Mouse (Mus musculus): ENCODE measurements at regions not wholly inside any gene's neighbourhood (a gene's known extent, or its start where the extent isn't known, plus 50 kb on each side); places are given as distances from the start of the nearest gene placed in this dataset.

DNA sequence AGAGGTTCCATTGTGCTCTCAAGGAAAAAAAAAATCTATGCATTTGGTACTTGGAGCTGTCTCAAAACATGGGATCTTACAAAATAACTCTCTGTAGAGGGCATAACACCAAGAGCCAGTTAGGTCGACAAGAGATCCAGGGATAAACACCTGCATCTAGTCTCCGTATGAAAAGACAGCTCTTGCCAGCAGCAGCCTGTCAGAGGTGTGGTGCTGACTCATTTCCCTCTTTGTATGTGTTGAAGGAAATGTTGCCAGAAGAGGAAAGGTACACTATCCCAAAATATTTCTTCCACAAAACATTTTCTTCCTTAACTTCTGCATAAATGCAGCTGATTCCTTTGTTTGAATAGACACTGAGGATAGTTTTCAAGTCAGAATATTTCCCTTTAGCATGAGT, 163.6 kb upstream of the Acvr2a start:
- 26% methylated on average over 2 of the region's 2 CpGs for WGBS
- Histone ChIP-seq H3K4me1 (no peaks in the 10 kb centered on the region), H3K4me2 (no peak overlapping the region), H3K27me3 (replicated peaks) (no peaks in the 10 kb centered on the region), H3K27ac (no peak overlapping the region), H3K9me3 (no peaks in the 10 kb centered on the region), H3K4me3 (replicated peaks) (no peak overlapping the region), H3K36me3 (no peaks in the 10 kb centered on the region), H3K9ac (no peak overlapping the region)
- no peak for ATAC-seq (ENCODE audit: insufficient read depth, low FRiP score, low read depth)

DNA sequence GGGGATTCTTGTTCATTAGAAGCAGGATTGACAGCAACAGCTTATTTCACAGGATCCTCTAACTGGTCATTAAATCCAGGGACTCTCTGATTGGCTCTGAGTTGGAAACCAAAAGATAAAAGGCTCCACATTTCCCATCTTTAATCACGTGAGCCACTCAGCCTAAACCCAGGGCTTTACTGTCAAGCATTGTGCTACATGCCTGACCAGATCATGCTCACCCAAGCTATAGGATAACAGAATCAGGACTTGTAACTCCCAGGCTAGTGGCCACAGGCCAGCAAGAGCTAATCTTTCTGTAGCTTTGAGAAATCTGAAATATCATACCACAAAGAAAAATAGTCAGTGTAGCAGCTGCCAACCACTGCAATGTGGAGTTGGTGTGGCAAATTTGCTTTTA, 152.7 kb upstream of the Acvr2a start:
- WGBS = 64% methylated on average over 1 of the region's 1 CpGs
- Histone ChIP-seq H3K27ac (no peak overlapping the region), H3K9ac (no peak overlapping the region), H3K36me3 (no peaks in the 10 kb centered on the region), H3K4me2 (no peak overlapping the region), H3K9me3 (no peaks in the 10 kb centered on the region), H3K4me3 (replicated peaks) (no peak overlapping the region), H3K27me3 (replicated peaks) (no peaks in the 10 kb centered on the region), H3K4me1 (no peaks in the 10 kb centered on the region)
- no peak for ATAC-seq (ENCODE audit: insufficient read depth, low FRiP score, low read depth)

DNA sequence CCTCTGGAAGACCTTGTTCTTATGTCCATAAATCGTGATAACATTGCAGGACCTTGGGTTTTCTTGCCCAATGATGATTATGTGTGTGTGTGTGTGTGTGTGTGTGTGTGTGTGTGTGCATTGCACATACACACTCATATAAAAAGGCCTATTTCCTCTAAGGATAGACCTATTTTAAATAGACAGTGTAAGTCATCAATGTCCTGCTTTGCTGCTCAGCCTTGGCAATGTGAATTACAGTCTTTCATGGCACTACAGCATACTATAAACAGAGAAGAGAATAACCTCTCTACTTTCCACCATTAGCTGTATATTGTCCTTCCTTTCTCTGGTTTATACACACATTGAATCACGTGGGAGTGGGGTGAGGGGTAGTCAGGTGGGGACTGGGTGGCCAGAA, 148.8 kb upstream of the Acvr2a start:
- no peak overlapping the region for H3K9ac ChIP-seq
- H3K4me2 ChIP-seq = no peak overlapping the region
- no peaks in the 10 kb centered on the region for H3K36me3 ChIP-seq
- no peaks in the 10 kb centered on the region for H3K27me3 ChIP-seq (replicated peaks)
- no peak overlapping the region for H3K27ac ChIP-seq
- no peaks in the 10 kb centered on the region for H3K4me1 ChIP-seq
- no peak for ATAC-seq (ENCODE audit: insufficient read depth, low FRiP score, low read depth)
- 44% methylated on average over 2 of the region's 2 CpGs for WGBS
- no peaks in the 10 kb centered on the region for H3K9me3 ChIP-seq
- H3K4me3 ChIP-seq (replicated peaks) = no peak overlapping the region

DNA sequence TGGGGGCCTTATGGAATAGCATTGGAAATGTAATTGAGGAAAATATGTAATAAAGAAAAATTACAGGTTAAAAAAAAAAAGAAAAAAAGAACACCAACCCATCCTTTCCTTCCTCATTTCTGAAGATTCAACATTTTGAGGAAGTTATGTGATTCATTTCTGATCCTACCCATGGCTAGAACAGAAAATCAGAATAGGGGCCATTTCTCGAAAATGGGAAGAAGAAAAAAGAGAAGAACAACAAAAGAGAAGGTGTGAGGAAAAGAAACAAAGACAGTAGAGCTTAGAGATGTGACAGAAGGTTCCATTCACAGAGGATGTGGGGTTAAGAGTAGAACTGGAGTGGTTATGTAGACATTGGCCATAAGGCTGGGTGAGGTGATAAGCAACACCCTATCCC, 124.8 kb upstream of the Acvr2a start:
- no peak for ATAC-seq (ENCODE audit: insufficient read depth, low FRiP score, low read depth)
- Histone ChIP-seq H3K4me2 (no peak overlapping the region), H3K27ac (no peak overlapping the region), H3K36me3 (no peaks in the 10 kb centered on the region), H3K4me3 (replicated peaks) (no peak overlapping the region), H3K27me3 (replicated peaks) (no peaks in the 10 kb centered on the region), H3K9me3 (no peaks in the 10 kb centered on the region), H3K4me1 (no peaks in the 10 kb centered on the region), H3K9ac (no peak overlapping the region)
- 65% methylated on average over 1 of the region's 1 CpGs for WGBS

DNA sequence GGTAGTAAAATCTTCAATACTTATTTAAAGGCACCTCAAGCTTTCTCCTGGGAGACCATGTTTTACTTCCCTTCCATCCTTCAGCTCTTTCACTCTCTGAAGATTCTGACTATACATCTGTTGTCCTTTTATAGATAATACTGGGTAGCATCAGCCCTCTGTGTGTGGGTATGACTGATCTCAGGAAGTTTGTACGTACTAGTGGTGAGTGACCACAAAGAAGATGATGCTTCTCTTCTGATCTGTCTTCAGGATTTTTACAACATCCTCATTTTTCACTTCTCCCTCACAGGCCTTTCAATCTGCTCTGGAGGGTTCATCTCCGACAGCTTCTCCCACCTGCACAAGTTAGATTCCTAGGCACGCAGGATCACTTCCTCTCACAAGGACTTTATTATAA, 119.4 kb upstream of the Acvr2a start:
- Histone ChIP-seq H3K9me3 (no peaks in the 10 kb centered on the region), H3K36me3 (no peaks in the 10 kb centered on the region), H3K27ac (no peak overlapping the region), H3K4me3 (replicated peaks) (no peak overlapping the region), H3K27me3 (replicated peaks) (no peaks in the 10 kb centered on the region), H3K9ac (no peak overlapping the region), H3K4me2 (no peak overlapping the region), H3K4me1 (no peaks in the 10 kb centered on the region)
- ATAC-seq (ENCODE audit: insufficient read depth, low FRiP score, low read depth) = no peak
- 82% methylated on average over 3 of the region's 3 CpGs for WGBS

DNA sequence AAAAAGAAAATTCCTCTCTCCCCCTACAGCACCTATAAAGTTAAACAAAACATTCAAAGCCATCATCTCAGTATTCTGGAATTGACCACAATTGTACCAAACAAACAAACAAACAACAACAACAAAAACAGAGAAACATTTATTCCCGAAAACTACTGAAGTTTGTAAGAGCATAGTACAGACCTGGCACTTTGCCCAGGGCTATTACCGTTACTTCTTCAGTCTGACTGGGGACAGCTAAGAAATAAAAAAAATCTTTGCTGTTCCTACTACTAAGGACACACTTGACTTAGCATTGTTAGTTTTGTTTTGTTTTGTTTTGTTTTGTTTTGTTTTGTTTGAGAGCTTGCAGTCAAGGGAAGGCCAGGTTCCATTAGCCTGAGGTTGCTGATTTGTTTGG, 113.0 kb upstream of the Acvr2a start:
- H3K27ac ChIP-seq = no peak overlapping the region

DNA sequence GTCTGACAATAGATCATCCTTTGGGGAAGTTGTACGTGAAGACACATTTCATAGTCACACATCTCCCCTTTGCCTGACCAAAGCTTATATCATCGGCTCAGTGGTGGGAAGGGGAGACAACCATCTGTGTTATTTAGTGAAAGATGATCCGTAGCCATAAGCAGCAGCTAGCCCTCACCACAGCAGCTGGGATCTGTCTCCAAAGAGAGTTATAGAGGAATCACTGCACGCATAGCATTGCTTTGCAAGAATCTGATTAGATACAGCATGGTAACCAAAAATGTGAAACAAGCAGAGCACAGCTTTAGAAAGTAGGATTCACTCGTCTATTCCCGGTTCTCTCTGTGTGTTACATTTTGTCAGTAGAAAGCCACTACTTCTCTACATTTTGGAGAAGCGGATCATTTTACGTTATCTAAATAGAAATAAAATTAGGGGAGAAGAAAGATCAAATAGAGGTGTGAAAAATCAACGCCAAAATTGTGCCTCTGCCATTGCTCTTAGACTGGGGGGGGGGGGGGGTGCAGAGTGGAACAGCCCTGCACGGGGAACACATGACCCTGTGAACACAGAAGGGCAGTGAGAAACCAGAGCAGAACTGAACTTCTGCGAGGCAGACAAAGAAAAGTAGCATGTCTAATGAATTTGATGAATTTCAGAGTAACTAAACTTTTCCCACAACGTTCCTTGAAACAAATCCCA, 108.7 kb upstream of the Acvr2a start:
- Histone ChIP-seq H3K4me1 (no peaks in the 10 kb centered on the region), H3K27me3 (replicated peaks) (no peaks in the 10 kb centered on the region), H3K4me3 (replicated peaks) (no peak overlapping the region), H3K36me3 (no peaks in the 10 kb centered on the region), H3K27ac (no peak overlapping the region), H3K9ac (no peak overlapping the region), H3K9me3 (no peaks in the 10 kb centered on the region), H3K4me2 (no peak overlapping the region)
- ATAC-seq (ENCODE audit: insufficient read depth, low FRiP score, low read depth) = no peak; the same call in 1 of the 2 replicates
- 39% methylated on average over 12 of the region's 12 CpGs for WGBS

More for the DNA sequence above, 113.0 kb upstream of the Acvr2a start:
- WGBS = 38% methylated on average over 2 of the region's 2 CpGs
- Histone ChIP-seq H3K4me3 (replicated peaks) (no peak overlapping the region), H3K27me3 (replicated peaks) (no peaks in the 10 kb centered on the region), H3K9ac (no peak overlapping the region), H3K9me3 (no peaks in the 10 kb centered on the region), H3K4me2 (no peak overlapping the region), H3K36me3 (no peaks in the 10 kb centered on the region), H3K4me1 (no peaks in the 10 kb centered on the region)
- no peak for ATAC-seq (ENCODE audit: insufficient read depth, low FRiP score, low read depth)

DNA sequence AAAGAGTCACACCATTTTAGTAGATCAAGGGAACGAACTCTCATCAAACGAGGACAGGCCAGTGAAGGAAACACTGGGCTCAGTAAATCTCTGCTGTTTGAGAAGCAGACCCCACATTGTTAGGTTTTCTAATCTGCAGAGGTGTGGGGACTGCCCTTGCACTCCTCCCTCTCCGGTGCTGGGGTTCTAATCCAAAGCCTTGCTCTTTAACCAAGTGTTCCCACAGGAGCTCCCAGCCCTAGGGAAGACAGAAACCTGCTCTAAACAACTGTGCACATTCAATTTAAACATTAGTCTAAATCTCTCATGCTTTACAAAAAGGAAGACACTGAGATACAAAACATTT, 108.1 kb upstream of the Acvr2a start:
- no peaks in the 10 kb centered on the region for H3K4me1 ChIP-seq
- no peak overlapping the region for H3K4me2 ChIP-seq
- 43% methylated on average over 3 of the region's 3 CpGs for WGBS
- H3K9me3 ChIP-seq = no peaks in the 10 kb centered on the region
- no peaks in the 10 kb centered on the region for H3K36me3 ChIP-seq
- ATAC-seq (ENCODE audit: insufficient read depth, low FRiP score, low read depth) = no peak
- H3K27ac ChIP-seq = no peak overlapping the region
- no peak overlapping the region for H3K4me3 ChIP-seq (replicated peaks)
- H3K9ac ChIP-seq = no peak overlapping the region
- no peaks in the 10 kb centered on the region for H3K27me3 ChIP-seq (replicated peaks)

DNA sequence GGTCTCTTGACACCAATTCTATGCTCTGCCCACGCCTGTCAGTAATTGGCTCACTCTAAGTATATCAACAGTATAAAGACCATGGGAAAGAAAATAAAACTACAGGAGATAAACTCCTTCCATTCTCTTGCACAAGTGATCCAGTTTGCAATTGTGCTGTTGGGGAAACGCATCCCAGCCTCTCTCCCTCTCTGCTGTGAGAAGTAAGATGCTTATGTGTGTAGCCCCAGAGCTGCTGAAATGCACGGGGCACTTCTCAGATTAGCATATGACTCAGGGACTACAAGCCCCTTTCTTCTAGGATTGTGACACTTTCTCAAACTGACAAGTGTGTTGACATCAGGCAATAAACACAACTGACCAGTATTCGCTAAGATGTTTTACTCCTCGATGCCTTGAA, 107.7 kb upstream of the Acvr2a start:
- no peaks in the 10 kb centered on the region for H3K27me3 ChIP-seq (replicated peaks)
- no peak overlapping the region for H3K4me3 ChIP-seq (replicated peaks)
- no peak overlapping the region for H3K27ac ChIP-seq
- no peaks in the 10 kb centered on the region for H3K4me1 ChIP-seq
- H3K4me2 ChIP-seq = no peak overlapping the region
- H3K9me3 ChIP-seq = no peaks in the 10 kb centered on the region
- ATAC-seq (ENCODE audit: insufficient read depth, low FRiP score, low read depth) = no peak
- no peak overlapping the region for H3K9ac ChIP-seq
- no peaks in the 10 kb centered on the region for H3K36me3 ChIP-seq
- 35% methylated on average over 5 of the region's 5 CpGs for WGBS

DNA sequence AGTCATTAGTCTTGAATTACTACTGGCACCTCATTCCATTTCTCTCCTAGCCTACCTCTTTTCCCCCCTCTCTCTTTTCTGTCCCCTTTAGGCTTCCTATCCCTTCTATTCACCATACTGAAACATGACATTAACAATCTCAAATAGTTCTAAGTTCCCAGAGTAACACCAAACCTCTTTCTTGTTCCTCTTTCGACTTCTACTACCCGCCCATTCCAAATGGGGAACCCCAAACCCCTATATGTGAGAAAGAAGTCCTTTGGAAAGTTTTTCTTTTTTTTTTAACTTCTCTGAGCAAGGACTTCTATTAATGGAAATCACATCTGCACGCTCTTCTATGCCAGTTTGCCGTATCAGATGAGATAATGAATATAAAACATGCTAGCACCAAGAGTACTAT, 97.7 kb upstream of the Acvr2a start:
- Histone ChIP-seq H3K4me2 (no peak overlapping the region), H3K27ac (no peak overlapping the region), H3K27me3 (replicated peaks) (no peaks in the 10 kb centered on the region), H3K9ac (no peak overlapping the region), H3K4me1 (no peaks in the 10 kb centered on the region), H3K4me3 (replicated peaks) (no peak overlapping the region), H3K9me3 (no peaks in the 10 kb centered on the region), H3K36me3 (no peaks in the 10 kb centered on the region)
- 93% methylated on average over 4 of the region's 4 CpGs for WGBS
- no peak for ATAC-seq (ENCODE audit: insufficient read depth, low FRiP score, low read depth)

DNA sequence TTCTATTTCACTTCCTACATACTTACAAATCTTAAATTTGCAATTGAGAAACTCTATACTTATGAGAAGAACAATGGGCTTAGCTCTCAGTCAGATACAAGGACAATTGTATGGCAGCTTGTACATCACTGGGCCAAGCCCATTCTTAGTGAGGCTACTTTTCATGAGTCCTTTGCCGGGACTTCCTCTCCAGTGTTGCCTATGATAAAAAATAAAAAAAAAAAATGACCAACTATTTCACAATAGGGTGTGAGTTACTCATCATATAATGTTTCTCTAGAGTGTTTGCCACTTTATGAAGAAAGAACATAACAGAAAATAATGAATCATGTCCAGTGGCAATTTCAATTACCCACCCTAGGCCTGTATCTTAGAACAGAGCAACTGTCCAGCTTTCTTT, 96.1 kb upstream of the Acvr2a start:
- no peaks in the 10 kb centered on the region for H3K9me3 ChIP-seq
- H3K4me2 ChIP-seq = no peak overlapping the region
- WGBS = 80% methylated on average over 1 of the region's 1 CpGs
- no peak overlapping the region for H3K27ac ChIP-seq
- no peak overlapping the region for H3K4me3 ChIP-seq (replicated peaks)
- no peaks in the 10 kb centered on the region for H3K27me3 ChIP-seq (replicated peaks)
- H3K4me1 ChIP-seq = no peaks in the 10 kb centered on the region
- ATAC-seq (ENCODE audit: insufficient read depth, low FRiP score, low read depth) = no peak
- no peak overlapping the region for H3K9ac ChIP-seq
- no peaks in the 10 kb centered on the region for H3K36me3 ChIP-seq

DNA sequence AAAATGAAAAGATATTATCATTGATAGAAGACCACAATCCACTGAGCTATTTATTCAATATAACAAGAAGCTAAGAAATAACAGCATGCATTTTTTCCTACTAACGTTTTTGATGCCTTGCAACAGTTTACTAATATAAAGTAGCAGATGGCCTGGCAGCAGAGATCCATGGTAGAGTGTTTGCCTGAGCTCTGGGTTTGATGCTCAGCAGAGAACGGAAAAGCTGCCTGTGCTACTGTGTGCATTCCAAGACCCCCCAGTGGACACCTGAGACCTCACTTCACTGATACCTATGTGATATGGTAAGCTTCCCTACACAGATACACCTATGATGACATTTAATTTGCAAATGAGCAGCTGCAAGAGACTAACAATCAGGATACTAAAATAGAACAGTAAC, 95.6 kb upstream of the Acvr2a start:
- Histone ChIP-seq H3K27me3 (replicated peaks) (no peaks in the 10 kb centered on the region), H3K4me2 (no peak overlapping the region)

DNA sequence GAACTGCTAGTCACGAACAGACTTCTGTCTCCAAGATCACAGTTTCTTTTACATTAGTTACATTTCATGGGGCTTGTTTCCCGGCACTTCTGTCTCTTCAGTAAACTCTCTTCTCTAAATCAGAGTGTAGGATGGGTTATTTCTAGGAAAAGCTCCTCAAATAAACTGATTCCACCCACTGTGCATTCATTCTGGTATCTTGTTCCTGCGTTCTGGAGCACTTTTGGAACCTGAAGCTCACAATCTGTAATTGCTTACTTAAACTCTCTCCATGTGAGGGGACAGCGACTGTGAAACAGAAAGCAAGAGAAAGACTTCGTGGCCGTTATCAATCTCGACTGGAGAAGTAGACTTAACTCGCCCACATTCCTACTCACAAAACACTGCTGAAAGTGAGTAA, 83.1 kb upstream of the Acvr2a start:
- ATAC-seq (ENCODE audit: insufficient read depth, low FRiP score, low read depth) = no peak
- H3K27me3 ChIP-seq (replicated peaks) = no peaks in the 10 kb centered on the region
- no peaks in the 10 kb centered on the region for H3K9me3 ChIP-seq
- H3K4me2 ChIP-seq = peak overlapping the region; percentile 29; the same call in 1 of the 2 replicates
- H3K36me3 ChIP-seq = no peaks in the 10 kb centered on the region
- no peak overlapping the region for H3K9ac ChIP-seq
- no peak overlapping the region for H3K27ac ChIP-seq
- 0 out of 2 replicates have a peak overlapping the region, but pooled peaks have one; percentile 2 for H3K4me3 ChIP-seq (replicated peaks)
- WGBS = 24% methylated on average over 8 of the region's 8 CpGs
- H3K4me1 ChIP-seq = no peaks in the 10 kb centered on the region

More for the DNA sequence above, 95.6 kb upstream of the Acvr2a start:
- Histone ChIP-seq H3K9me3 (no peaks in the 10 kb centered on the region), H3K9ac (no peak overlapping the region), H3K36me3 (no peaks in the 10 kb centered on the region), H3K27ac (no peak overlapping the region), H3K4me3 (replicated peaks) (no peak overlapping the region), H3K4me1 (no peaks in the 10 kb centered on the region)
- WGBS = 85% methylated on average over 2 of the region's 2 CpGs
- no peak for ATAC-seq (ENCODE audit: insufficient read depth, low FRiP score, low read depth)

Measured in stomach, embryonic 15.5 days (tissue).